Mouse (Mus musculus) heart, embryonic 11.5 days (tissue): ENCODE measurements around the gene Golim4. TPM values are rescaled to one million over a fixed set of nuclear protein-coding genes. Genes with fewer than 3 reads are reported as not detected.

ENCODE experiments used
- ATAC-seq: fragments of 200-750 bp; cut with Nextera tagmentation; replicated peaks from 2 replicates; pipeline ENCODE4 v1.8.0; 2017; ENCODE audit warnings: moderate library complexity; ENCODE audit not compliant: insufficient number of reproducible peaks, low FRiP score, low TSS enrichment
- H3K27ac ChIP-seq: fragments of 300-500 bp; sonication (generic); 2 replicates; pipeline ENCODE4 v1.5.1; 2014; ENCODE audit warnings: mild to moderate bottlenecking, low read depth, low read length
- H3K27me3 ChIP-seq: fragments of 300-500 bp; sonication (generic); 2 replicates; pipeline ENCODE4 v1.6.1; 2014; ENCODE audit warnings: mild to moderate bottlenecking, low read length, mixed read lengths; ENCODE audit not compliant: control insufficient read depth, insufficient read depth
- H3K36me3 ChIP-seq: fragments of 300-500 bp; sonication (generic); 2 replicates; pipeline ENCODE4 v1.6.1; 2014; ENCODE audit warnings: mild to moderate bottlenecking, low read length, moderate library complexity, mixed read lengths; ENCODE audit not compliant: control insufficient read depth, insufficient read depth
- H3K4me1 ChIP-seq: fragments of 300-500 bp; sonication (generic); 2 replicates; pipeline ENCODE4 v1.6.1; 2014; ENCODE audit warnings: low read length; ENCODE audit not compliant: control insufficient read depth, insufficient read depth
- H3K4me2 ChIP-seq: fragments of 300-500 bp; sonication (generic); 2 replicates; pipeline ENCODE4 v1.6.1; 2014; ENCODE audit warnings: mild to moderate bottlenecking, moderate library complexity
- H3K4me3 ChIP-seq: fragments of 300-500 bp; sonication (generic); 2 replicates; pipeline ENCODE4 v1.5.1; 2014; ENCODE audit warnings: low read depth, low read length
- H3K9ac ChIP-seq: fragments of 300-500 bp; sonication (generic); 2 replicates; pipeline ENCODE4 v1.6.1; 2014; ENCODE audit warnings: mild to moderate bottlenecking, low read depth, low read length, moderate library complexity
- H3K9me3 ChIP-seq: fragments of 300-500 bp; sonication (generic); replicated peaks from 2 replicates; pipeline ENCODE4 v1.6.1; 2016; ENCODE audit warnings: low read length; ENCODE audit not compliant: control insufficient read depth
- WGBS: fragments of 180-500 bp; shearing (Covaris S2); extraction: QIAGEN DNeasy Blood & Tissue Kit; methylation state at CpG from one replicate; pipeline ENCODE4 v1.1.7; 2014; ENCODE audit not compliant: insufficient replicate concordance; 5-methylcytosine and 5-hydroxymethylcytosine counted together
- polyA plus RNA-seq: library from polyadenylated mRNA; unstranded; fragments of >200 nt; fragmentation: Nextera tagmentation; extraction: Ambion mirVana; gene quantifications from 2 replicates; pipeline ENCODE4 v1.2.1, GENCODE M21; 2014

Golim4 gene
- polyA plus RNA-seq, 1 experiment from 2014 or later, result 40.4 TPM

DNA sequence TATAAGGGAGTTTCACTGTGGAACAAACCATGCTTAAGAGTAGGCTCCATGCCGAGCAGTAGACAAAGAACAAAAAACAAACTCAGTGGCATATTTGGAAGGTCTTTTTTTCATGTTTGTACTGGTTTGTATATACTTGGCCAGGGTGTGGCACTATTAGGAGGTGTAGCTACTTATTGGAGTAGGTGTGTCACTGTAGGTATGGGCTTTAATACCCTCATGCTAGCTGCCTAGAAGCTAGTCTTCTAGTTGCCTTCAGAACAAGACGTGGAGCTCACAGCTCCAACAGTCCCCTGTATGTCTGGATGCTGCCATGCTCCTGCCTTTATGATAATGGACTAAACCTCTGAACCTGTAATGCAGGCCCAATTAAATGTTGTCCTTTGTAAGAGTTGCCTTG, 20.6 kb downstream of the Golim4 start:
- no peak overlapping the region for H3K27ac ChIP-seq
- no peaks in the 10 kb centered on the region for H3K27me3 ChIP-seq
- no peaks in the 10 kb centered on the region for H3K9me3 ChIP-seq
- no peak overlapping the region for H3K9ac ChIP-seq
- 87% methylated on average over 2 of the region's 2 CpGs for WGBS
- no peak overlapping the region for H3K4me3 ChIP-seq
- H3K4me2 ChIP-seq, result no peak overlapping the region
- H3K36me3 ChIP-seq, result no peaks in the 10 kb centered on the region; the same call in 1 of the 2 replicates
- H3K4me1 ChIP-seq, result no peaks in the 10 kb centered on the region
- no peak for ATAC-seq

DNA sequence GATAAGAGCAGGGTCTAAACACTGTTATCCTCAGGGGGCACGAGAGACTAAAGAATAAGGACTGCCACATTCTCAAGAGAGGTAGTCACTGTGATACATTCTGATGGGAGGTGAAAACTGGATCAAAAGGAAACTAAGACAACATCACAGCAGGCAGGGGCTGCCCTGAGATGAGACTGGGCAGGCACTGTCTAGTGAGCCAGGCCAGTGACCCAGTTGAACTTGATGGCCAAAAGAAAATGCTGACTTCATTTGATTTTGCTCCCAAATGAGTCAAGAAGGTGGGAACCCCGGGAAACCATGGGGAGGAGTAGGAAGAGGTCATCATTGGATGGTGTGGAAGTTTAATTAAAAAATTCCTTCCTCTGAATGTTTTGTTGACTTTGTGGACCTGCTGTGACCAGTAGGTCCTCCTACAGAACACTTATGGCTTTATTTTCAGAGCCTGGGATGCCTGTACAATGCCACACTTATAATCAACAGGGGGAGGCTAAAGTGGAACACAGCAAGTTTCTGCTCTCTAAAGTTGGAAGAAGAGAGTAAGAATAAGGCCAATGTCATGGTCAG, 26.0 kb downstream of the Golim4 start:
- no peaks in the 10 kb centered on the region for H3K9me3 ChIP-seq
- no peaks in the 10 kb centered on the region; the same call in 1 of the 2 replicates for H3K36me3 ChIP-seq
- no peak overlapping the region for H3K4me2 ChIP-seq
- WGBS, result 67% methylated on average over 2 of the region's 2 CpGs
- ATAC-seq, result no peak
- peaks cover 7% of the 10 kb centered on the region for H3K4me1 ChIP-seq
- no peaks in the 10 kb centered on the region for H3K27me3 ChIP-seq
- H3K4me3 ChIP-seq, result no peak overlapping the region
- H3K27ac ChIP-seq, result no peak overlapping the region
- H3K9ac ChIP-seq, result no peak overlapping the region

DNA sequence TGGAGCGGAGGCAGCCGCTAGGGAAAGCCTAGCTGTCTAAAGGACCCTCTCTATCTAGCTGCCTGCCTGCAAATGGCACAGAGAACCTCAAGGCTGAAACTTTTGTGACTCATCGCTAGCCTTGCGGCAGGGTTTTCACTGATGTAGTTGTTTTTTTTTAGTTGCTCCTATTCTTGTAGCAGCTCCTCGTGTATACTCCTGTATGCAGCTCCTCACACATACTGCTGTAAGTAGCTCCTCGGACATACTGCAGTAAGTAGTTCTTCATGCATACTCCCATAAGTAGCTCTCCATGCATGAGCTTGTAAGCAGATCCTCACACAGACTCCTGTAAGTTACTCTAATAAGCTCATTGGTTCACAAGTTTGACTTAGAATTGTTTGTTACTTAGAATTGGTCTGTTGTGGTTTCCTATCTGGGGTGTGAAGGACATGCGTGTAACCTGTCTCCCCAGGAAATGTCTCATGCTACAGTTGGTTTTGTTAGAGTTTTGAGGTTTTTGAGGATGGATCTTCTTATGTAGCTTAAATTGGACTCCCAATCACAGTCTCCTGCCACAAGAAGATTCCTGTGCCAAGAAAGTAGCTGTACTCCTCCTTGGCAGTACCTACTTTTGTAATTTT, 26.7 kb downstream of the Golim4 start:
- H3K27ac ChIP-seq, result no peak overlapping the region

DNA sequence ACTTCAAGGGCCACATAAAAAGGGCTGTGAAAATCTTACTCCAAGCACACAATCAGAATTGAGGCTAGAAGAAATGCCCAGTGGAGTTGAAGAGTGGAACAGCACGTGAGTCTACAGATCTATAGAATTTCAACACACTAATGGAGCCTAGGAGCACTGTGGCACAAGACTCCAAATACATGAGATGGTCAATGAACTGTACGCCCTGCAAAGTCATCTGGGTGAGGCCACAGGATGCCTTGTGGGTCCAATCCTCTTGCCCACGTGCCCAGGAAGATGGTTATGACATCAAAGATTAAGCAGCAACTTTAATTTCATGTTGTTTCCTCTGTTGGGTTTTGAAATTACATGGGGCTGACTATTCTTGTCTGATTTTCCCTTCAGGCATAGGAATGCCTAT, 30.4 kb downstream of the Golim4 start:
- ATAC-seq, result no peak
- Histone ChIP-seq H3K9ac (no peak overlapping the region), H3K27ac (no peak overlapping the region; the same call in 1 of the 2 replicates), H3K4me2 (no peak overlapping the region), H3K27me3 (no peaks in the 10 kb centered on the region), H3K4me3 (no peak overlapping the region), H3K9me3 (no peaks in the 10 kb centered on the region), H3K36me3 (no peaks in the 10 kb centered on the region), H3K4me1 (peaks cover 18% of the 10 kb centered on the region)
- WGBS, result 80% methylated on average over 3 of the region's 3 CpGs

More for the DNA sequence above, 26.7 kb downstream of the Golim4 start:
- Histone ChIP-seq H3K9me3 (no peaks in the 10 kb centered on the region), H3K4me3 (no peak overlapping the region), H3K4me2 (no peak overlapping the region), H3K27me3 (no peaks in the 10 kb centered on the region), H3K4me1 (peaks cover 7% of the 10 kb centered on the region), H3K36me3 (no peaks in the 10 kb centered on the region; the same call in 1 of the 2 replicates), H3K9ac (no peak overlapping the region)
- no peak for ATAC-seq
- 81% methylated on average over 7 of the region's 7 CpGs for WGBS

DNA sequence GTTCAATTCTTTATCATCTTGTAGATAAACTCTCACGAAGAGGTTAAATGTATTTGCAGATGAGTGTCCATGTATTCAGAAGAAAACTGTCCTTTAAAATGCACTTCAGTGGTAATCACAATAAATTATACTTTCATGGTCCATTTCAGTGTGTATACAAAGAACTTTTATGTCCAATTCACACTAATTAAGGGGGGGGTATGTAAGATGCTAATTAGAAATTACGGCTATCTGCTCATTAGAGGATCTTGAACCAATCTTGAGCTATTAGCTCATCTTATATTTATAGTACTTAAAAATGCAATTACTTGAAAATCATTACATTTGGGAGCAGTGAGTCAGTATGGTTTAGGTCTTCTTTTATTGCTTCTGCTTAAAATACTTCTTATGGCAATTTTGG, 31.6 kb downstream of the Golim4 start:
- ATAC-seq, result no peak
- Histone ChIP-seq H3K9me3 (no peaks in the 10 kb centered on the region), H3K9ac (no peak overlapping the region), H3K4me2 (no peak overlapping the region), H3K27ac (no peak overlapping the region), H3K36me3 (no peaks in the 10 kb centered on the region), H3K4me1 (peaks cover 23% of the 10 kb centered on the region), H3K4me3 (no peak overlapping the region), H3K27me3 (no peaks in the 10 kb centered on the region)
- WGBS, result 63% methylated on average over 2 of the region's 2 CpGs

DNA sequence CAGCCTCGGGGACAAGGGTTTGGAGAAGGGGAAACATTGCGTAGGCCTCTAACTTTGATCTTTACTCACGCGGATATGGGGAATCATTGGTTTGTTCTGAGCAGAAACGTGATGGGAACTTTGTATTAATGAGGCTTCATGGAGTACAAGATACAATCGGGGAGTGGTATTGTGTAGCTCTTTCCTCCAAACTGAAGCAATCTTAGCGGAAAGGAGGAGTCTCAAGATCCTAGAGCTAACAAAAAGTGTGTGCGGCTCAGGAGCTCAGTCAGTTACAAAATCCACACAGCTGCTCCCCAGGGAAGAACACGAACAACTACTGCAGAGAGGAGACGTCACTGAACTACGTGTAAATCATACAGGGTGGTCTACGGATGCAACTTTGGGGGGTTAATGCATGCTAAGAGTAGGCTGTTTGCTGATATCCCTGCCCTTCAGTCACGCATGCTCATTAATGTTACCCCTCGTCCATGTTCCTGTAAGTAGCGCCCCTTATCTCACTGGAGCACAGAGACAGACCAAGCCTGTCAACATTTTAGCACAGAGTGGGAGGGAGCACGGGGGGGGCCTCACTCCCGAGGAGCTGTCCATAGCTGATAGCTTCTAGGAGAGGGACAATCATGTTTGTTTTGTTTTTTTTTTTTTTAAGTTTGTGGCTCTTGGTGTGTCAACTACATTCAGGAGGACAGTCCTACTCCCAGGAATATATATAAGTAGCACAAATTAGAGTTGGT, 38.8 kb downstream of the Golim4 start:
- H3K27ac ChIP-seq, result peak overlapping the region; percentile 62

DNA sequence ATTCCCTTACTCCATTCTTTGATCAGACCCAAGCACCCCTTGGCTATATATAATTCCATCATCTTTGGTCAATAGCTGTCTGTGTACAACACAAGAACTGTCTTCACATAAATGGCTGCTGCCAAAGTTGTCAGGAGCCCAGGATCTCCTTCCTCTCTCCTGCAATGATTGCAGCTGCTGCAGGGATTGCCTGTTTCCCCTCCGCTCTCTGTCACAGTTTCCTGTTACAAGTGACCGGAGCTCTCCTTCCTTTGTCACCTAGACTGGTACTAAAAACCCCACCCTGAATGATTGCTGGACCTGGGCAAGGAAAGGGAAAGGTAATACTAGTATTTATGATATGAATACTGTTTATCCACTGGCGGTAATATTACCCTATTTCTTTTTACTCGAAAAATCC, 44.0 kb downstream of the Golim4 start:
- no peak overlapping the region for H3K4me2 ChIP-seq
- no peaks in the 10 kb centered on the region for H3K36me3 ChIP-seq
- H3K4me1 ChIP-seq, result peaks cover 10% of the 10 kb centered on the region; the same call in 1 of the 2 replicates
- H3K27me3 ChIP-seq, result no peaks in the 10 kb centered on the region
- ATAC-seq, result no peak
- 73% methylated on average over 4 of the region's 4 CpGs for WGBS
- H3K9me3 ChIP-seq, result no peaks in the 10 kb centered on the region
- H3K4me3 ChIP-seq, result no peak overlapping the region
- no peak overlapping the region for H3K9ac ChIP-seq
- no peak overlapping the region for H3K27ac ChIP-seq

More for the DNA sequence above, 38.8 kb downstream of the Golim4 start:
- Histone ChIP-seq H3K9ac (no peak overlapping the region), H3K4me3 (no peak overlapping the region), H3K4me1 (peaks cover 25% of the 10 kb centered on the region), H3K9me3 (no peaks in the 10 kb centered on the region), H3K27me3 (no peaks in the 10 kb centered on the region), H3K36me3 (no peaks in the 10 kb centered on the region), H3K4me2 (peak overlapping the region; percentile 3; the same call in 1 of the 2 replicates)
- peak; percentile 90 for ATAC-seq
- 45% methylated on average over 17 of the region's 17 CpGs for WGBS

DNA sequence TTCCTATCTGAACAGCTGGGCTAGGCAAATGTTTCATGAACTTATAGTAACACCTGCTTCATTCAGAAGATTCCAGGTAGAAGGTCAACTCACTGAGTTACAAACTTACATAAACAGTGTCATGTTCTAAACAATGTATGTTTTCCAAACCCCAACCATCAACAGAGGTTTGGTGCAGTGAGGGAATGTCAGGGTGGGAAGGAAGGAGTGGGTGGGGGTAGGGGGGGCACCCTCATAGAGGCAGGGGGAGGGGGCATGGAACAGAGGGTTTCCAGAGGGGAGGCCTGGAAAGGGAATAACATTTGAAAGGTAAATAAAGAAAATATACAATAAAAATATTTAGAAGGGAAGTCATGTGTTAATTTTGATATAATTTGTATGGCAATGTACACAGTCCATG, 46.0 kb downstream of the Golim4 start:
- no peak for ATAC-seq
- no peaks in the 10 kb centered on the region for H3K9me3 ChIP-seq
- no peak overlapping the region for H3K27ac ChIP-seq
- H3K4me1 ChIP-seq, result peaks cover 6% of the 10 kb centered on the region; the same call in 1 of the 2 replicates
- no peaks in the 10 kb centered on the region for H3K27me3 ChIP-seq
- no peak overlapping the region for H3K9ac ChIP-seq
- no peaks in the 10 kb centered on the region for H3K36me3 ChIP-seq
- H3K4me3 ChIP-seq, result no peak overlapping the region
- no peak overlapping the region for H3K4me2 ChIP-seq
